Mouse (Mus musculus) heart, adult 2 months (tissue): ENCODE data around the gene D1Pas1.

Experiments used
- CTCF ChIP-seq: fragments of 200-600 bp; IDR thresholded peaks from 2 replicates; pipeline ENCODE4 v1.8.1; 2022; ENCODE audit warnings: antibody characterized with exemption, mild to moderate bottlenecking, moderate library complexity
- POLR2A ChIP-seq: fragments of 200-500 bp; IDR thresholded peaks from 2 replicates; pipeline ENCODE4 v1.6.1; 2011; ENCODE audit warnings: mild to moderate bottlenecking, low read depth, low read length, control low read depth; ENCODE audit not compliant: insufficient read depth

- TF ChIP-seq POLR2A = no peak
- TF ChIP-seq CTCF = no peak
Measured at GRCm38 (mm10) chr1:186967201-186967812, at the start of gene D1Pas1.
